Mouse (Mus musculus) G1E (cell line): ENCODE data around the gene Gm49321. TPM values are rescaled to one million over a fixed set of nuclear protein-coding genes. Genes with fewer than 3 reads are reported as not detected.

Experiments used
- ATAC-seq: 2 replicates; pipeline ENCODE4 v1.8.0; 2016; ENCODE audit warnings: mild to moderate bottlenecking; ENCODE audit not compliant: insufficient number of reproducible peaks, poor library complexity, low FRiP score, severe bottlenecking; ENCODE audit errors: extremely low read depth
- DNase-seq: peaks from one replicate; pipeline ENCODE4 v3.0.0; 2012; ENCODE audit warnings: low spot score
- H3K27me3 ChIP-seq: 2 replicates; pipeline ENCODE4 v1.6.1; 2012; ENCODE audit warnings: mild to moderate bottlenecking, low read length, inconsistent platforms; ENCODE audit not compliant: insufficient read depth
- H3K36me3 ChIP-seq: replicated peaks from 2 replicates; pipeline ENCODE3; 2012; ENCODE audit warnings: mild to moderate bottlenecking, inconsistent platforms
- H3K4me1 ChIP-seq: 2 replicates; pipeline ENCODE4 v1.6.1; 2012; ENCODE audit warnings: low read depth, low read length, inconsistent platforms, mixed read lengths; ENCODE audit not compliant: insufficient read depth
- H3K4me3 ChIP-seq: 2 replicates; pipeline ENCODE4 v1.5.1; 2012; ENCODE audit warnings: low read depth, mild to moderate bottlenecking, inconsistent platforms, low read length, moderate library complexity, mixed read lengths
- H3K9me3 ChIP-seq: replicated peaks from 2 replicates; pipeline ENCODE4 v1.6.1; 2012; ENCODE audit warnings: inconsistent platforms
- CTCF ChIP-seq: IDR thresholded peaks from 2 replicates; pipeline ENCODE4 v1.5.1; 2012; ENCODE audit warnings: low read depth, low read length, inconsistent platforms, mixed read lengths
- GATA2 ChIP-seq: IDR thresholded peaks from 2 replicates; pipeline ENCODE4 v1.6.1; 2012; ENCODE audit warnings: low read depth, low read length, inconsistent platforms, borderline replicate concordance
- polyA plus RNA-seq: library from polyadenylated mRNA; stranded (reverse); fragments of >175 nt; gene quantifications from 2 replicates; pipeline ENCODE4 v1.2.3, GENCODE M21; 2012
- total RNA-seq, 2 experiments: library from RNA; stranded (forward) in 1 of 2; stranded (reverse) in 1 of 2; fragments of 200-1000 nt in 1 of 2; fragments of >200 nt in 1 of 2; fragmentation: Nextera tagmentation in 1 of 2; gene quantifications; 2 replicates each; pipeline ENCODE4 v1.2.3; 2014 to 2017

Gene Gm49321
- total and polyA plus RNA-seq, 3 experiments = 6.7 TPM; not detected in 2

GRCm38 (mm10) chr12:74015491-74015890 is 78.0 kb downstream of the Gm49321 start:
- no peak for ATAC-seq

More at GRCm38 (mm10) chr12:74015491-74015890, 78.0 kb downstream of the Gm49321 start:
- Histone ChIP-seq H3K27me3 (peaks cover 6% of the 10 kb centered on the region), H3K9me3 (no peaks in the 10 kb centered on the region), H3K4me3 (no peak overlapping the region), H3K36me3 (no peaks in the 10 kb centered on the region), H3K4me1 (no peaks in the 10 kb centered on the region; the same call in 1 of the 2 replicates)
- DNase-seq = no peak
- TF ChIP-seq GATA2 (no peak), CTCF (no peak)

Other genes with a start within 250 kb of the Gm49321 start
- 102 and 119 TPM in 2 replicates for gene Hif1a, start 36.3 kb upstream of the Gm49321 start, total RNA-seq (2014; fragmentation: Nextera tagmentation)
- 124 and 128 TPM in 2 replicates for gene Hif1a, start 36.3 kb upstream of the Gm49321 start, total RNA-seq (2017)
- gene Hif1a, start 36.3 kb upstream of the Gm49321 start, polyA plus RNA-seq = 14.2 and 16.5 TPM in 2 replicates
- 14.3 and 14.9 TPM in 2 replicates for gene Snapc1, start 26.8 kb downstream of the Gm49321 start, total RNA-seq (2014; fragmentation: Nextera tagmentation)
- gene Snapc1, start 26.8 kb downstream of the Gm49321 start, total RNA-seq (2017) = 12.3 and 12.8 TPM in 2 replicates
- gene Snapc1, start 26.8 kb downstream of the Gm49321 start, polyA plus RNA-seq = 7.1 and 12.3 TPM in 2 replicates
- gene Syt16, start 60.0 kb downstream of the Gm49321 start, total RNA-seq (2014; fragmentation: Nextera tagmentation) = not detected in 2 replicates
- gene Syt16, start 60.0 kb downstream of the Gm49321 start, total RNA-seq (2017) = 0.06 and 0.11 TPM in 2 replicates
- gene Syt16, start 60.0 kb downstream of the Gm49321 start, polyA plus RNA-seq = not detected in 2 replicates